ENCODE assay signal across 29 mouse cellular contexts in the genomic region with DNA sequence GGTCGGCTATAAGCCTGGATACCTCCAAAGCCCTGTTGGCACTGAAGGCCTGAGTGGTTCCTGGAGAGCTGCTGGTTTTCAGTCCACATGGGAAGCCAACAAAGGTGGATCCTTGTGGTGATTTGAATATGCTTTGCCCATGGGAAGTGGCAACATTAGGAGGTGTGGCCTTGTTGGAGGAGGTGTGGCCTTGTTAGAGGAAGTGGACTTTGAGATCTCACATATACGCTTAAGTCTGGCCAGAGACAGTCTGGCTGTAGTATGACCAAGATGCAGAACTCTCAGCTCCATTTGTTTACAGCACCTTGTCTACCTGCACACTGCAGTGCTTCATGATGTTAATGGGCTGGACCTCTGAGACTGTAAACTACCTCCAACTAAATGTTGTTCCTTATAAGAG.
DNase-seq lines count a peak whose midpoint lies in the region; ATAC-seq and TF ChIP-seq lines count a peak whose summit lies in the region.
"Had no signal": no experiment of that assay in that cellular context is flagged by ENCODE, and none has a peak within 500 bp of the region (broad histone marks: within the 10 kb centered on the region; RNA-seq: fewer than 3 reads in every experiment).

No protein-coding gene starts in this region.

- H3K4me3 ChIP-seq in heart, embryonic 11.5 days (ENCODE audit: low read depth, low read length) = no peak overlapping the region
- no peak overlapping the region for H3K4me3 ChIP-seq in intestine, postnatal 0 days (ENCODE audit: low read depth, low read length)
- no peak overlapping the region for H3K4me3 ChIP-seq in stomach, postnatal 0 days (ENCODE audit: low read depth, low read length)
- H3K4me3 ChIP-seq: embryonic facial prominence, embryonic 13.5 days; forebrain, embryonic 10.5 days; forebrain, embryonic 15.5 days; heart, embryonic 12.5 days; hindbrain, embryonic 15.5 days; limb, embryonic 15.5 days; myocyte; neural tube, embryonic 12.5 days had no signal

- TF ChIP-seq EP300 in stomach, postnatal 0 days (optimal IDR thresholded peaks at IDR 0.05) = no peak

- no peak overlapping the region for H3K4me2 ChIP-seq in heart, embryonic 11.5 days
- H3K4me2 ChIP-seq in intestine, postnatal 0 days (replicated peaks; ENCODE audit: low read depth) = no peak overlapping the region
- no peak overlapping the region for H3K4me2 ChIP-seq in stomach, postnatal 0 days (replicated peaks; ENCODE audit: low read depth)
- H3K4me2 ChIP-seq: embryonic facial prominence, embryonic 13.5 days; forebrain, embryonic 15.5 days; heart, embryonic 12.5 days; hindbrain, embryonic 15.5 days; limb, embryonic 15.5 days; lung, embryonic 14.5 days; midbrain, embryonic 11.5 days; neural tube, embryonic 12.5 days had no signal

- no peak for TF ChIP-seq CTCF in intestine, postnatal 0 days (IDR thresholded peaks at IDR 0.05; ENCODE audit: low read depth)
- TF ChIP-seq CTCF in stomach, postnatal 0 days (IDR thresholded peaks at IDR 0.05; ENCODE audit: low read depth) = no peak

- peak; percentile 85 for DNase-seq in heart, adult 11 months
- DNase-seq in stomach, postnatal 0 days (ENCODE audit: low spot score) = peak; percentile 43
- DNase-seq in frontal cortex, postnatal 10 days (ENCODE audit: low spot score in 2 of 2) = no peak
- no peak for DNase-seq in left cerebral cortex, postnatal 10 days (ENCODE audit: extremely low spot score in 1 of 2, low spot score in 2 of 2)
- DNase-seq: adrenal gland, postnatal 14 days; cerebellum, adult 11-12 months; cerebellum, adult 9-11 months; gastrocnemius, postnatal 10 days; heart, postnatal 4 days; kidney, adult 9 months; kidney, postnatal 10 days; lung, embryonic 14.5 days; lung, postnatal 14 days; right cerebral cortex, postnatal 4 days; thymus, postnatal 14 days had no signal

- intact Hi-C loops in left cerebral cortex, postnatal 10 days (cut with DNase I) = no loop called here

- no peaks in the 10 kb centered on the region for H3K4me1 ChIP-seq in heart, embryonic 11.5 days (ENCODE audit: control insufficient read depth, insufficient read depth, low read length)
- no peaks in the 10 kb centered on the region for H3K4me1 ChIP-seq in intestine, postnatal 0 days (replicated peaks; ENCODE audit: control insufficient read depth, insufficient read depth, low read length)
- H3K4me1 ChIP-seq in stomach, postnatal 0 days (replicated peaks; ENCODE audit: control insufficient read depth, insufficient read depth) = no peaks in the 10 kb centered on the region
- H3K4me1 ChIP-seq: embryonic facial prominence, embryonic 13.5 days; forebrain, embryonic 10.5 days; forebrain, embryonic 15.5 days; heart, embryonic 12.5 days; hindbrain, embryonic 15.5 days; limb, embryonic 15.5 days; neural tube, embryonic 12.5 days had no signal

- H3K27me3 ChIP-seq in heart, embryonic 11.5 days (ENCODE audit: control insufficient read depth, insufficient read depth, low read length) = no peaks in the 10 kb centered on the region
- no peaks in the 10 kb centered on the region for H3K27me3 ChIP-seq in intestine, postnatal 0 days (replicated peaks; ENCODE audit: control insufficient read depth, insufficient read depth, low read length)
- H3K27me3 ChIP-seq in stomach, postnatal 0 days (ENCODE audit: control insufficient read depth, insufficient read depth, low read length) = no peaks in the 10 kb centered on the region
- H3K27me3 ChIP-seq: forebrain, embryonic 15.5 days; heart, embryonic 12.5 days; hindbrain, embryonic 15.5 days; Patski had no signal

- no peak overlapping the region for H3K9ac ChIP-seq in heart, embryonic 11.5 days (ENCODE audit: low read depth, low read length)
- no peak overlapping the region for H3K9ac ChIP-seq in intestine, postnatal 0 days (ENCODE audit: low read depth, low read length)
- no peak overlapping the region for H3K9ac ChIP-seq in stomach, postnatal 0 days (ENCODE audit: low read length)
- H3K9ac ChIP-seq: embryonic facial prominence, embryonic 13.5 days; forebrain, embryonic 15.5 days; heart, embryonic 12.5 days; hindbrain, embryonic 15.5 days; limb, embryonic 15.5 days; liver, embryonic 14.5 days; lung, embryonic 14.5 days; neural tube, embryonic 12.5 days had no signal

- H3K36me3 ChIP-seq in heart, embryonic 11.5 days (ENCODE audit: control insufficient read depth, insufficient read depth, low read length) = no peaks in the 10 kb centered on the region
- no peaks in the 10 kb centered on the region for H3K36me3 ChIP-seq in intestine, postnatal 0 days (ENCODE audit: control insufficient read depth, insufficient read depth)
- H3K36me3 ChIP-seq in stomach, postnatal 0 days (ENCODE audit: control insufficient read depth, insufficient read depth, low read length) = no peaks in the 10 kb centered on the region
- H3K36me3 ChIP-seq: embryonic facial prominence, embryonic 13.5 days; forebrain, embryonic 10.5 days; forebrain, embryonic 15.5 days; heart, embryonic 12.5 days; hindbrain, embryonic 15.5 days; limb, embryonic 15.5 days; neural tube, embryonic 12.5 days had no signal

- WGBS in heart, embryonic 11.5 days (ENCODE audit: insufficient replicate concordance) = 82% methylated on average over 2 of the region's 2 CpGs
- 64% methylated on average over 2 of the region's 2 CpGs for WGBS in intestine, postnatal 0 days
- 75% methylated on average over 2 of the region's 2 CpGs for WGBS in stomach, postnatal 0 days

- no peak for ATAC-seq in heart, embryonic 11.5 days (replicated peaks; ENCODE audit: insufficient number of reproducible peaks, low FRiP score, low TSS enrichment)
- peak; percentile 41 for ATAC-seq in common myeloid progenitor, adult 5-6 weeks (replicated peaks; ENCODE audit: low read depth, poor library complexity, severe bottlenecking)
- ATAC-seq in intestine, postnatal 0 days = peak; percentile 61; the same call in 1 of the 2 replicates
- ATAC-seq in stomach, postnatal 0 days (ENCODE audit: low FRiP score, low TSS enrichment) = peak; percentile 89
- ATAC-seq: forebrain, embryonic 15.5 days; Patski had no signal

- H3K27ac ChIP-seq in heart, embryonic 11.5 days (ENCODE audit: low read depth, low read length) = no peak overlapping the region
- no peak overlapping the region for H3K27ac ChIP-seq in intestine, postnatal 0 days (ENCODE audit: low read depth, low read length)
- no peak overlapping the region for H3K27ac ChIP-seq in stomach, postnatal 0 days (replicated peaks)
- H3K27ac ChIP-seq: embryonic facial prominence, embryonic 13.5 days; forebrain, embryonic 10.5 days; forebrain, embryonic 15.5 days; hindbrain, embryonic 15.5 days; limb, embryonic 15.5 days; liver, embryonic 14.5 days; neural tube, embryonic 12.5 days had no signal

- H3K9me3 ChIP-seq in heart, embryonic 11.5 days (replicated peaks; ENCODE audit: control insufficient read depth, low read length) = no peaks in the 10 kb centered on the region
- H3K9me3 ChIP-seq in intestine, postnatal 0 days (ENCODE audit: control insufficient read depth) = no peaks in the 10 kb centered on the region
- H3K9me3 ChIP-seq in stomach, postnatal 0 days (ENCODE audit: control insufficient read depth, low read length) = no peaks in the 10 kb centered on the region
- H3K9me3 ChIP-seq: embryonic facial prominence, embryonic 13.5 days; forebrain, embryonic 10.5 days; forebrain, embryonic 15.5 days; heart, embryonic 12.5 days; hindbrain, embryonic 15.5 days; limb, embryonic 15.5 days; neural tube, embryonic 12.5 days had no signal

Comparison
In these comparisons a context has a peak if more than half of its experiments do, and no peak if none do; other contexts are left out.
1. DNase-seq: peak in heart, adult 11 months (single experiment) and stomach, postnatal 0 days (single experiment); none in frontal cortex, postnatal 10 days (0 of 2) and left cerebral cortex, postnatal 10 days (0 of 2).